Mouse (Mus musculus) inflammation-experienced regulatory T-cells (primary cell): ENCODE data around the gene Slc25a38. TPM values are rescaled to one million over a fixed set of nuclear protein-coding genes. Genes with fewer than 3 reads are reported as not detected.

Source experiments
- polyA plus RNA-seq, 2 experiments: library from polyadenylated mRNA; unstranded; fragments of 100-300 nt; shearing (Covaris generic); gene quantifications; one replicate each; pipeline ENCODE4 v1.2.1; 2017

Gene Slc25a38
- 10 to 100 TPM; 50.3 to 51.9 TPM for polyA plus RNA-seq

GRCm38 (mm10) chr9:120110211-120111018 lies at the start of gene Slc25a38:
TSS of gene Slc25a38 (plus strand) at chr9:120110374.

DNA sequence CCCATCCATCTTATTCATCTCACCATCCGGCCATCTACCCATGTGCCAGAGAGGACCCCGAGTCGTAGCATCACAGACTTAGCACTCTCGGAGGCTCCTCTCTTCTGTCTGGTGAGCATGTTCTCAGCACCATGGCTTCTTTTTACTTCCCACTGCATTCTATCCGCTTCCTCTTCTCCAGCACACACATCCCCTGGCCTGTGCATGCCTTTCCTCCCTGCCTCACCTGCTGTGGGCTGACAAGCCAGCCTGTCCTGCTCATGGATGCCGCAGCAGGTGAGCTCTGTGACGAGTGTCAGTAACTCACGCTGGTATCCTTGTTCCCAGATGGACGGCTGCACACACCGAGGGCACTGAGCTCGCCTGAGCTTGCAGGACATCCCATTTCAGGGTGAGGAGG lies 40.4 kb upstream of the Slc25a38 start, which contains the start of gene Cx3cr1:
Gene Cx3cr1 (minus strand): TSS at position 101 of the 400 bp plus-strand sequence.

GRCm38 (mm10) chr9:120091696-120092238 lies 18.4 kb upstream of the Slc25a38 start, which contains the start of gene Ccr8:
TSS of gene Ccr8 (plus strand) at chr9:120092114.

GRCm38 (mm10) chr9:120127538-120128251 lies 17.5 kb downstream of the Slc25a38 start, which contains the start of gene Rpsa:
TSS of gene Rpsa (plus strand) at chr9:120127689.

DNA sequence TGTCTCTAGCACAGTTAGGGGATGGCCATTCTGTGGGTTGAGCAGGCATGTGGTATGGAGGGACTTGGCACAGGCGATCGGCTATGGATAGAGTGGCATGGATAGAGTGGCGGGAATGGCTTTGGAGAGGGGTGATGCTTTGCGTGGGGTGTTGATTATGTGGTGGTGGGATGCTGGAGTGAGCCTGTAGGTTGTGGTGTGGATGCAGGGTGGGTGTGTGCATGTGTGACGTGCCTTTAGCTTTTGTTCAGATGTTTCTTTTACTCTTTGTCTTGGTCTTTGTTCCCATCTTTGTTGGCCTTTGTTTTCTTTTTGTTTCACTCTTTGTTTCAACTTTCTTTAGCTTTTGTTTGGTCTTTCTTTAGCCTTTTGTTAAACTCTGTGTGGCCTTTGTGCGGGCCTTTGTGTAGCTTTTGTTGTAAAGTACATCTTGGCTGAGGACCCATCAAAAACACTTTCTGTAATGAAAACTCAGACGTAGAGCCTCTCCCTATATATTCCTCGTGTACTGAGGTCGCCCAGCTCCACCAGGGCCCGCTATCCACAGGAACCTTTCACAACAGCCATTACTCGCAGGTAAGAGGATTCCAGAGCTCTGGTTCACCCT lies 39.2 kb downstream of the Slc25a38 start, which contains the start of gene Mobp:
Gene Mobp (plus strand): TSS at position 486 of the 607 bp plus-strand sequence.

Other genes with a start within 250 kb of the Slc25a38 start
- gene Wdr48, start 215.5 kb upstream of the Slc25a38 start, polyA plus RNA-seq: 10 to 100 TPM; 58.4 to 60.2 TPM
- gene Gorasp1, start 172.8 kb upstream of the Slc25a38 start, polyA plus RNA-seq: 10 to 100 TPM; 10.5 to 12.7 TPM
- gene Ttc21a, start 172.8 kb upstream of the Slc25a38 start, polyA plus RNA-seq: under 1 TPM in 1 of 2 experiments, not detected in 1; 0.13 TPM
- 10 to 100 TPM; 54.4 to 66.2 TPM for gene Csrnp1, start 125.7 kb upstream of the Slc25a38 start, polyA plus RNA-seq
- under 1 TPM in 1 of 2 experiments, not detected in 1; 0.04 TPM for gene Xirp1, start 86.8 kb upstream of the Slc25a38 start, polyA plus RNA-seq
- gene Cx3cr1, start 40.5 kb upstream of the Slc25a38 start, polyA plus RNA-seq: under 1 TPM; 0.08 to 0.15 TPM
- gene Ccr8, start 18.3 kb upstream of the Slc25a38 start, polyA plus RNA-seq: 100 to 1,000 TPM in 1 of 2 experiments, 10 to 100 TPM in 1; 29.6 to 189 TPM
- 1,000 to 10,000 TPM; 1,278 to 1,616 TPM for gene Rpsa, start 17.3 kb downstream of the Slc25a38 start, polyA plus RNA-seq
- gene Mobp, start 39.3 kb downstream of the Slc25a38 start, polyA plus RNA-seq: 1 to 10 TPM in 1 of 2 experiments, not detected in 1; 2.0 TPM
- gene Myrip, start 191.1 kb downstream of the Slc25a38 start, polyA plus RNA-seq: 1 to 10 TPM in 1 of 2 experiments, under 1 TPM in 1; 0.35 to 2.4 TPM